Mouse (Mus musculus) limb, embryonic 10.5 days (tissue): ENCODE data around the gene Tmem88. TPM values are rescaled to one million over a fixed set of nuclear protein-coding genes. Genes with fewer than 3 reads are reported as not detected.

Experiments
- DNase-seq: peaks from one replicate; pipeline ENCODE4 v3.0.0-alpha.2; 2017; ENCODE audit warnings: low spot score
- H3K27ac ChIP-seq: fragments of 300-500 bp; sonication (generic); 2 replicates; pipeline ENCODE4 v1.5.1; 2016; ENCODE audit warnings: mild to moderate bottlenecking
- H3K27me3 ChIP-seq: fragments of 300-500 bp; sonication (generic); 2 replicates; pipeline ENCODE4 v1.6.1; 2016; ENCODE audit warnings: low read depth, mild to moderate bottlenecking; ENCODE audit not compliant: poor library complexity, severe bottlenecking
- H3K36me3 ChIP-seq: fragments of 300-500 bp; sonication (generic); 2 replicates; pipeline ENCODE4 v1.6.1; 2016; ENCODE audit warnings: mild to moderate bottlenecking, moderate library complexity
- H3K4me1 ChIP-seq: fragments of 300-500 bp; sonication (generic); 2 replicates; pipeline ENCODE4 v1.6.1; 2016
- H3K4me3 ChIP-seq: fragments of 300-500 bp; sonication (generic); 2 replicates; pipeline ENCODE4 v1.5.1; 2016; ENCODE audit warnings: mild to moderate bottlenecking, moderate library complexity
- H3K9me3 ChIP-seq: fragments of 300-500 bp; sonication (generic); replicated peaks from 2 replicates; pipeline ENCODE4 v1.6.1; 2016; ENCODE audit warnings: mild to moderate bottlenecking
- WGBS: fragments of 180-500 bp; shearing (Covaris S2); methylation state at CpG from one replicate; pipeline ENCODE4 v1.1.7; 2016; 5-methylcytosine and 5-hydroxymethylcytosine counted together
- polyA plus RNA-seq: library from polyadenylated mRNA; unstranded; fragments of >200 nt; fragmentation: Nextera tagmentation; extraction: Ambion mirVana; gene quantifications from 2 replicates; pipeline ENCODE4 v1.2.1, GENCODE M21; 2016

The Tmem88 gene
- polyA plus RNA-seq, 1 experiment from 2014 or later = 23.0 TPM

DNA sequence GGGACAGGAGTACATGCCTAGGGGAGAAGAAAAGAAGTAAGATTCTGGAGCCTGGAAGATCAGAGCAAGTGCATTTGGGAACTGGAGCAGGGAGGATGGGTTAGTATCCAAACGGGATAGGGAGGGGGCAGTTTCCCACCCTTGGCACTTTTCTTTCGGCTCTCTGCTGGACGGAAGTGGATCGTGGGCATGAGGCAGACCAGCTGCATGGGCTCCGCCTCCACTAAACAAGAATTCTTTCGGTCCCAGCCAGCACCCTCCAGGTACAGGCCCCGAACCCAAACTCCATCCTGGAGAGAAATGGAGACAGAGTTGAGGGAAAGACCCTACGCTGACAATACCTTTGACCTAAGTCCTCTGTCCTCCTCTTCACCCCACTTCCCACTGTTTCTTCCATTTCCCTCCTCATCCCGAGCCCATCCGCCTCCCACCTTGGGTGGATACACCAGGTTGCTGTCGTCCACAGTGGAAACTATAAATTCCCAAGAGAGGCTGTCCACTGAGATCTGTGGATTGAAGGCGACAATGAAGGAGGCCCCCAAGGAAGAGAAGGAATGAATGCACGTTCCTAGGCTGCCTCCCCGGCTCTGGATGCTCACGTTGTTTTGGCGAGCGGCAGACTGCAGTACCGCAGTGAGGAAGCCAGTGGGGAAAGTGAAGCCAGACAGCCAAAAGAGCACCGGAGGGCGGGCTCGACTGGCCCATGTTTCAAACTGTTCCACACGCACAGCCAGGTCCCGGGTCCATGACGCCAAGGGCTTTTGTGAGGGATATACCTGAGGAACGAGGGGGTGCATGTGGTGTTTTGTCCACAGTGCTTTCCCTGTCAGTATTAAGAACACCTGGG lies 23.3 kb upstream of the Tmem88 start:
- no peak overlapping the region; the same call in 1 of the 2 replicates for H3K27ac ChIP-seq
- 10% methylated on average over 25 of the region's 25 CpGs for WGBS
- no peak for DNase-seq

GRCm38 (mm10) chr11:69420554-69421000 lies 22.5 kb upstream of the Tmem88 start:
- Histone ChIP-seq H3K36me3 (no peaks in the 10 kb centered on the region), H3K27me3 (peaks cover 38% of the 10 kb centered on the region), H3K27ac (peak overlapping the region; percentile 100), H3K4me3 (peak overlapping the region; percentile 87), H3K4me1 (peaks cover 61% of the 10 kb centered on the region), H3K9me3 (no peaks in the 10 kb centered on the region)
- DNase-seq = no peak
- WGBS = 7% methylated on average over 10 of the region's 10 CpGs

More for the DNA sequence above, 23.3 kb upstream of the Tmem88 start:
- Histone ChIP-seq H3K4me3 (peak overlapping the region; percentile 87), H3K9me3 (no peaks in the 10 kb centered on the region), H3K36me3 (no peaks in the 10 kb centered on the region), H3K4me1 (peaks cover 54% of the 10 kb centered on the region), H3K27me3 (peaks cover 38% of the 10 kb centered on the region)

DNA sequence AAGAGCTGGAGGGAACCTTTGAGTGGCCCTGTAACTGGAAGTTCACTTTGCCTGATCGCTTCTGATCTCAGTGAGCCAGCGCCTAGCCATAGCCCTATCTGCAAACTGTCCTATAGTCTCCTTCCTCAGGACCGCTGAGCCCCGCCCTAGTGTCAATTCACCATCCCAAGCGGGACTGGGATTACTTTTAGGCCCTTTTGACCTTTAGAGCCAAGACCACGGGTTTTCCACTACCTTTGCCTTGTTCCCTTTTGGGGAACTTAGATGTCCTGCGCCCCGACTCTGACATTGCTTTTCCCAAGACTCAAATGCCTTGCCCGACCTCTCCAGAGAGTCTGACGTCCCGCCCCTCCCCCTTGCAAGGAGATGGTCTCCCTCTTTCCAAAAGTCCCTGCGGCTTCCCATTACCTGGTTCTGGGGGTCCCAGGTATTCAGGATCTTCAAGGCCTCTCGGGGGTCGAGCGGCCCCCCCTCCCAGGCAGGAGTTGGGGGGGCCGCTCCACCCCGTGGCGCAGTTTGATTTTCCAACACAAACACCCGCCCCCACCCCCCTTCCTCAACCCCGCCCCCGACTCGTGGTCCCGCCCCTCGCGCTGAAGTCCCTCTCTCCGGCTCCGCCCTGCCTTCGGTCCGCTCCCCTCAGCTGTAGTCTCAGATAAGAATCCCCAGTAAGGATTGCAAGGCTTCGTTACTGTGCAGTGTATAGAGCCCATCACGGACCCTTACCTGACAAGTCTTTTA lies 21.9 kb upstream of the Tmem88 start:
- peak; percentile 72 for DNase-seq
- WGBS = under 1% methylated on average over 30 of the region's 31 CpGs
- peaks cover 67% of the 10 kb centered on the region for H3K4me1 ChIP-seq

GRCm38 (mm10) chr11:69419443-69419812 lies 21.4 kb upstream of the Tmem88 start:
- peak; percentile 71 for DNase-seq
- WGBS = 0% methylated on average over 19 of the region's 19 CpGs
- Histone ChIP-seq H3K36me3 (no peaks in the 10 kb centered on the region), H3K9me3 (no peaks in the 10 kb centered on the region), H3K27me3 (peaks cover 38% of the 10 kb centered on the region), H3K4me3 (peak overlapping the region; percentile 87), H3K27ac (peak overlapping the region; percentile 100), H3K4me1 (peaks cover 72% of the 10 kb centered on the region)

More for the DNA sequence above, 21.9 kb upstream of the Tmem88 start:
- no peaks in the 10 kb centered on the region for H3K36me3 ChIP-seq
- H3K4me3 ChIP-seq = peak overlapping the region; percentile 87
- H3K9me3 ChIP-seq = no peaks in the 10 kb centered on the region
- H3K27me3 ChIP-seq = peaks cover 38% of the 10 kb centered on the region
- H3K27ac ChIP-seq = peak overlapping the region; percentile 100

GRCm38 (mm10) chr11:69418481-69419442 lies 20.7 kb upstream of the Tmem88 start:
- Histone ChIP-seq H3K9me3 (no peaks in the 10 kb centered on the region), H3K4me3 (peak overlapping the region; percentile 87), H3K27ac (peak overlapping the region; percentile 100), H3K4me1 (peaks cover 79% of the 10 kb centered on the region), H3K27me3 (peaks cover 33% of the 10 kb centered on the region), H3K36me3 (peaks cover 4% of the 10 kb centered on the region)
- peak; percentile 96 for DNase-seq
- WGBS = under 1% methylated on average over 45 of the region's 45 CpGs

DNA sequence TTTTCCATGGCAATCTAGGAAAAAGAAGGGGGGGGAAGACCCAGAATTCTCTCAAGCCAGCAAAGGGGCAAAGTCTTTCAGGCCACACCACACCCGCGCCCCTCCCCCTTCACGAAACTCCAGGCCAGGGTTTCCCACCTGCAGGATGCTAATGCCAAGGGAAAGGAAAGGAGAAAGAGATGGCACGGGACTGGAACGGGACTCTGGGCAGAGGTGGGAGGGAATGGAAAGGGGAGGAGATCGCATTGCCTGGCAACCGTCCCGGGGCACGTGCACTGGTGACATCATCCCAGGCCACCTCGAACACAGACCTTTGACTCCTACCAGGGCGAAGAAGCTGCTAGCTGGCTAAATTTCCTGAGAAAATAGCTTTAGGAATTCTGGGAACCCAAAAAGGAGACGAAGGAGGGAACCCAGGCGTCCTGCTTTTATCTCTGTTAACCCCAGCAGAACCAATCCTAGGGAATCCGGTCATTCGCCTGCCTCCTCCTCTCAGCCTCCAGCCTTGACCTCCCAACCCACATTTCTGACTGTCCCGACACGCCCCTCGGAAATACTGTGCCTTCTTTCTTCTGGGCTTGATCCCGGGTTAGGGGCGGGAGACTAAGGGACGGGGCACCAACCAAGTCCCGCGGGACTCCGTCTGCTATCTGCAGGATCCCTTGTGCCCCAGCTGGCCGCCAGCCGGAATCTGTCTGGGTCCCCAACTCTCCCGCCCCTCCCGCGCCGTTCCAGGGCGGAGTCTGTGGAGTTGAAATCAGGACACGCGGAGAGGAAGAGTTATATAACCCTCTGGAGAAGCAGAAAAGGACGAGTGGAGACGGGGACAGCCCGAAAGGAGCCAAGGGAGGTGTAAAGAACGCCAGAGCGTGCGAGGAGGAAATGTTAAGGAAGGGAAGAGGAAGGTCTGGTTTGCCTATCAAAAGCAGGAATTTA lies 19.7 kb upstream of the Tmem88 start:
- H3K27me3 ChIP-seq = peaks cover 22% of the 10 kb centered on the region
- peak overlapping the region; percentile 100 for H3K27ac ChIP-seq
- H3K4me3 ChIP-seq = peak overlapping the region; percentile 87
- peak; percentile 94 for DNase-seq
- no peaks in the 10 kb centered on the region for H3K9me3 ChIP-seq
- WGBS = under 1% methylated on average over 39 of the region's 39 CpGs
- H3K36me3 ChIP-seq = peaks cover 15% of the 10 kb centered on the region
- H3K4me1 ChIP-seq = peaks cover 89% of the 10 kb centered on the region

DNA sequence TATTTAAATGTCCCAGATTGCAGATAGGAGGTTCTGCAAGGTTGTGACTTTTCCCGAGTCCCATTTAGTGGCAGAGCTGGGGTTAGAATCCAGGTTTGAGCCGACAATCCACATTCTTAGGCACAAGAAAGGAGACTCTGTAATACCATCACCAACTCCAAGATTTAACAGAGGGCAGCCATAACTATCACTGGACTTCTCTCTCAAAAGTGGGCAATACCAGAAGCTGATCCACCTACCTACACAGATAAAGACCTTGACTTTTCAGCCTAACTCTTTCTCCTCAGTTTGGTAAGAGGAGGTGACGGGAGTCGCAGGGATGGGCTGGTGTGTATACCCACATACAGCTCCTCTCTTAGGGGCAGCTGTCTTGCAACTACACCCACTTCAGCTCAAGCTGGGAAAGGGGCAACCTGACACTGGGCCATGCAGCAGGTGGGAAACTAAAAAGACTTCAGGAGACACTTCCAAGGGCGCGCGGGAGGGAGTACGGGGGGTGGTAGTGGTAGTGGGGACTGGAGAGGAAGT lies 19.0 kb upstream of the Tmem88 start:
- peaks cover 22% of the 10 kb centered on the region for H3K36me3 ChIP-seq
- no peak for DNase-seq
- H3K4me1 ChIP-seq = peaks cover 97% of the 10 kb centered on the region
- H3K4me3 ChIP-seq = peak overlapping the region; percentile 87
- no peaks in the 10 kb centered on the region for H3K9me3 ChIP-seq
- WGBS = 2% methylated on average over 8 of the region's 8 CpGs
- peaks cover 15% of the 10 kb centered on the region for H3K27me3 ChIP-seq
- H3K27ac ChIP-seq = peak overlapping the region; percentile 100

DNA sequence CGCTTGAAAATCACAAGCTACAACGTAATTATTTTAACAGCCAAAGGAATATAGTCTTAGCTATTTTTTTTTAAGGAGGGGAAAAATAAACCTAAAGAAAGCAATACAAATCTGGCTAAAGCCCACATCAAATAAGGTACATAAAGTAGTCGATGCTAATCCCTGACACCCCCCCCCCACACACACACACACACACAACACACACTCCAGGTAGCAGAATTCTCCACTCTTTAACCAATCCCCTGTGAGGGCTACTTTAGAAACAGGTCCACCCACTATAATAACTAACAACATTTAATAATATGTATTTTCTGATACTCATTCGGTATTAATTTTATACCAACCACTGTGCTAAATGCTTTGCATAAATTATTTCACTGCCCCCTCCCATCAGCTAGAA lies 18.5 kb upstream of the Tmem88 start:
- Histone ChIP-seq H3K27ac (peak overlapping the region; percentile 100), H3K27me3 (peaks cover 10% of the 10 kb centered on the region), H3K9me3 (no peaks in the 10 kb centered on the region), H3K36me3 (peaks cover 27% of the 10 kb centered on the region), H3K4me3 (peak overlapping the region; percentile 87), H3K4me1 (peaks cover 98% of the 10 kb centered on the region)
- no peak for DNase-seq
- WGBS = under 1% methylated on average over 4 of the region's 4 CpGs

DNA sequence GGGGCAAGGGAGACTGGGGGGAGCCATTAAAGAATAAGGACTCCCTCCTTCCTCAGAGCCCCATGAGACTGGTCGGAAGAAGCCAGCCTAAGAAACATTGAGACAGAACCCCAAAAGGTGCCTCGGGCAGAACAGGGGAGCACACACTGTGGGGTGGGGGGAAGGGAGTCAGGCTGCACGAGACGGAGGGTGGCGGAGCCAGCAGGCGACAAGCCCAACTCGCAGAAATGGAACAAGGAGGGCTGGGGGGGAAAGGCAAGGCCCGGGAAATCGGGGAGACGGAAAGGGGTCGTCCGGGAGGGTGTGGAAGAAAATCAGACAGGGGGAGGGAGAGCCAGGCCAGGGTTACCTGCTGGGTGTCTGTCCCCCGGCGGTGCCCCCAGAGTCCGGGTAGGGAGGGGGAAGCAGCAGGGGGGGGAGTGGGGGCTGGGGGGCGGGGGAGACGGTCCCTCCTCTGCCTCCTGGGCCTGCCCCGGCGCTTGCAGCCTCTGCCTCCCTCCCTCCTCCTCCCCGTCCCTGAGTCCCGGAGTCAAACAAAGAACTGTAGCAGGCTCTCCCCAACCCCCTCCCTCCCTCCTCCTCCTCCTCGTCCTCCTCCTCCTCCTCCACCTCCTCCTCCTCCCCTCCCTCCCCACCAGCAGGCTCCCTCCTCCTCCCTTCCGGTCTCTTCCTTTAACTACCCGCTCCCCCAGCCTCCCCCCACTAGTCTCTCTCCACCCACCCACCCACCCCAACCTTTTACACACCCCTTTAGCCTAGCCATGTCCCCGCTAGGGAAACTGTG lies 17.8 kb upstream of the Tmem88 start:
- Histone ChIP-seq H3K4me3 (peak overlapping the region; percentile 87), H3K27ac (peak overlapping the region; percentile 100), H3K4me1 (peaks cover 92% of the 10 kb centered on the region), H3K27me3 (peaks cover 4% of the 10 kb centered on the region), H3K36me3 (peaks cover 27% of the 10 kb centered on the region), H3K9me3 (no peaks in the 10 kb centered on the region)
- WGBS = under 1% methylated on average over 16 of the region's 25 CpGs
- peak; percentile 89 for DNase-seq

DNA sequence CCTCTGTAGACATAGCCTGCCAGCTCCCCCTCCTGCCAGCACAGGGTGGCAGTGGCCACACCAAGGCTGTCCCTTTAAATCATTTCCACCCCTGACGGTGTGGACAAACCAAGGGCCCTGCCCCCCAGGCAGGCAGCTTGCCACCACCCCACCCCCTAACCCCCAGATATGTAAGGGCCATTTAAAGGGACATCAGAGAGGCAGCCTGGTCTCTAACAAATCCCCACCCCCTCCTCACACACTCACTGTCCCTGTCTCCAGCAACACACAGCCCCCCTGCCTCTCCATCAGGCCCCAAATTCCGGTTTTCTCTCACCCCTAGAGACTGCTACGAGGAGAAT lies 17.3 kb upstream of the Tmem88 start:
- 0% methylated on average over 3 of the region's 3 CpGs for WGBS
- H3K27ac ChIP-seq = peak overlapping the region; percentile 100
- peak overlapping the region; percentile 87 for H3K4me3 ChIP-seq
- no peak for DNase-seq
- H3K36me3 ChIP-seq = peaks cover 27% of the 10 kb centered on the region
- no peaks in the 10 kb centered on the region for H3K9me3 ChIP-seq
- no peaks in the 10 kb centered on the region for H3K27me3 ChIP-seq
- peaks cover 92% of the 10 kb centered on the region for H3K4me1 ChIP-seq
